Mouse (Mus musculus): ENCODE measurements around the gene Atp6v0a1. TPM values are rescaled to one million over a fixed set of nuclear protein-coding genes. Genes with fewer than 3 reads are reported as not detected.

Gene Atp6v0a1
- polyA plus RNA-seq, 1 experiment, result 22.8 TPM

DNA sequence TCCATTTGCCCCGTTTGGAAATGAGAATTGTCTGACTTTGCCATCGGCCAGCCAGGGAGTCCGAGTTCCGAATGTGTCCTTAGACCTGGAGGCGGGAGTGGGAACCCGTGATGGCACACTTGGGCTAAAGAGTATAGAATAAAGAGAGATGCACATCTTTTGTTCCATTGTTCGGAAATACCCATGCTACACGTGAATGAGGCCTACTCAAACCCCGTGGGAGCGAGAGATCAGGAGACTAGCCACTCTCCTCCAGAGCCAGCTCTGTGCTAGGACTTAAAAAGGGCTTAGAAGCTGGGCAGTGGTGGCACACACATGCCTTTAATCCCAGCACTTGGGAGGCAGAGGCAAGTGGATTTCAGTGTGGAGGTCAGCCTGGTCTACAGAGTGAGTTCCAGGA is 50.2 kb downstream of the Atp6v0a1 start:
- no peaks in the 10 kb centered on the region for H3K36me3 ChIP-seq (ENCODE audit: control insufficient read depth, insufficient read depth)
- H3K79me2 ChIP-seq (ENCODE audit: control insufficient read depth, insufficient read depth), result no peaks in the 10 kb centered on the region
- no peaks in the 10 kb centered on the region for H3K79me3 ChIP-seq (ENCODE audit: low read depth)
- TF ChIP-seq CEBPB (IDR thresholded peaks at IDR 0.05; ENCODE audit: low read depth) (no peak), MYOG (IDR thresholded peaks at IDR 0.05; ENCODE audit: control insufficient read depth, extremely low read depth, insufficient read length) (no peak), MYOD1 (IDR thresholded peaks at IDR 0.05; ENCODE audit: control insufficient read depth, insufficient read length, low read depth) (no peak)
- H3ac ChIP-seq (ENCODE audit: control insufficient read depth, insufficient read length, low read depth), result no peak overlapping the region
- H3K4me3 ChIP-seq (ENCODE audit: insufficient read depth, poor library complexity, severe bottlenecking), result no peak overlapping the region
- no peaks in the 10 kb centered on the region for H3K27me3 ChIP-seq (ENCODE audit: control insufficient read depth, insufficient read depth, insufficient read length)

DNA sequence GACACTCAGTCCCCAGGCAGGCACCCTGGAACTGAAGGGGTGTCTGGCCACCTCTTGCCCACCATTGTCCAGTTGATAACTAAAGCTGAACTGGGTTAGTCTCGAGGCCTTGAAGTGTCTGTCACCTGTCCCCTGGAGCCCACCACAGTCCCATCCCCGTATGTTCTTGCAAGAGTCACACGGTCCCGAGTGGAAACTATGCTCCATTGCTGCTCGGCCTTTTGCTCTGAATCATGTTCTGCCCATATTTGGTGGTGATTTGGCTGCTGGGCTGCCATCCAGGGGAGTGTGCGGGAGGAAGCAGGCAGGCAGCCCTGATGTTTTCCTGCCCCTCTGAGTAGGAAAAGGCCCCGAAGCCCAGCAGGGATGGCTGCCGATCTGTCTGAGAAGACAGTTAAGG is 50.9 kb downstream of the Atp6v0a1 start:
- no peaks in the 10 kb centered on the region for H3K79me2 ChIP-seq (ENCODE audit: control insufficient read depth, insufficient read depth)
- no peak overlapping the region for H3K4me3 ChIP-seq (ENCODE audit: insufficient read depth, poor library complexity, severe bottlenecking)
- H3K79me3 ChIP-seq (ENCODE audit: low read depth), result no peaks in the 10 kb centered on the region
- H3K36me3 ChIP-seq (ENCODE audit: control insufficient read depth, insufficient read depth), result no peaks in the 10 kb centered on the region
- no peak for TF ChIP-seq FOSL1 (IDR thresholded peaks at IDR 0.05; ENCODE audit: insufficient read depth, low read length, poor library complexity, severe bottlenecking)
- no peak for TF ChIP-seq MYOD1 (IDR thresholded peaks at IDR 0.05; ENCODE audit: control insufficient read depth, insufficient read length, low read depth)
- TF ChIP-seq USF1 (IDR thresholded peaks at IDR 0.05; ENCODE audit: low read depth), result no peak
- no peak for TF ChIP-seq CTCF (IDR thresholded peaks at IDR 0.05; ENCODE audit: control insufficient read depth, insufficient read depth, insufficient read length)
- H3K27me3 ChIP-seq (ENCODE audit: control insufficient read depth, insufficient read depth, insufficient read length), result no peaks in the 10 kb centered on the region
- peak overlapping the region; percentile 28 for H3ac ChIP-seq (ENCODE audit: control insufficient read depth, insufficient read length, low read depth)

DNA sequence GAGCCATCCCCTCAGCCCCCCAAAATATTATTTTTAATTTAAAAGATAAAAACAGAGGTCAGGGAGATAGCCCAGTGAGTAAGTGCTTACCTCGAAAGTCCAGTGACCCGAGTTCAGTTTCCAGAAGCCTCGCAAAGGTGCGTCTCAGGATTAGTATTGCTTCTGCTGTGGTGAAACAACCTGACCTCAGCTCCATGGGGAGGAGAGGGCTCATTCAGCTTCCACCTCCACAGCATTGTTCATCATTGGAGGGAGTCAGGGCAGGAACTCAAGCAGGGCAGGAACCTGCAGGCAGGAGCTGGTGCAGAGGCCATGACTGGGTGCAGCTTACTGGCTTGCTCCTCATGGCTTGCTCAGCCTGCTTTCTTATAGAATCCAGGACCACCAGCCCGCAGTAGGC is 51.8 kb downstream of the Atp6v0a1 start:
- H3K36me3 ChIP-seq (ENCODE audit: control insufficient read depth, insufficient read depth), result no peaks in the 10 kb centered on the region
- no peaks in the 10 kb centered on the region for H3K27me3 ChIP-seq (ENCODE audit: control insufficient read depth, insufficient read depth, insufficient read length)
- no peaks in the 10 kb centered on the region for H3K79me2 ChIP-seq (ENCODE audit: control insufficient read depth, insufficient read depth)
- H3ac ChIP-seq (ENCODE audit: control insufficient read depth, insufficient read length, low read depth), result no peak overlapping the region
- no peak for TF ChIP-seq USF1 (IDR thresholded peaks at IDR 0.05; ENCODE audit: low read depth)
- no peak for TF ChIP-seq MYOG (IDR thresholded peaks at IDR 0.05; ENCODE audit: control insufficient read depth, extremely low read depth, insufficient read length)
- TF ChIP-seq FOSL1 (IDR thresholded peaks at IDR 0.05; ENCODE audit: insufficient read depth, low read length, poor library complexity, severe bottlenecking), result no peak
- TF ChIP-seq MAX (IDR thresholded peaks at IDR 0.05), result no peak
- TF ChIP-seq CEBPB (IDR thresholded peaks at IDR 0.05; ENCODE audit: low read depth), result no peak
- TF ChIP-seq MYOD1 (IDR thresholded peaks at IDR 0.05; ENCODE audit: control insufficient read depth, insufficient read length, low read depth), result no peak
- no peak for TF ChIP-seq CTCF (IDR thresholded peaks at IDR 0.05; ENCODE audit: control insufficient read depth, insufficient read depth, insufficient read length)
- H3K4me3 ChIP-seq (ENCODE audit: insufficient read depth, poor library complexity, severe bottlenecking), result no peak overlapping the region
- no peaks in the 10 kb centered on the region for H3K79me3 ChIP-seq (ENCODE audit: low read depth)

DNA sequence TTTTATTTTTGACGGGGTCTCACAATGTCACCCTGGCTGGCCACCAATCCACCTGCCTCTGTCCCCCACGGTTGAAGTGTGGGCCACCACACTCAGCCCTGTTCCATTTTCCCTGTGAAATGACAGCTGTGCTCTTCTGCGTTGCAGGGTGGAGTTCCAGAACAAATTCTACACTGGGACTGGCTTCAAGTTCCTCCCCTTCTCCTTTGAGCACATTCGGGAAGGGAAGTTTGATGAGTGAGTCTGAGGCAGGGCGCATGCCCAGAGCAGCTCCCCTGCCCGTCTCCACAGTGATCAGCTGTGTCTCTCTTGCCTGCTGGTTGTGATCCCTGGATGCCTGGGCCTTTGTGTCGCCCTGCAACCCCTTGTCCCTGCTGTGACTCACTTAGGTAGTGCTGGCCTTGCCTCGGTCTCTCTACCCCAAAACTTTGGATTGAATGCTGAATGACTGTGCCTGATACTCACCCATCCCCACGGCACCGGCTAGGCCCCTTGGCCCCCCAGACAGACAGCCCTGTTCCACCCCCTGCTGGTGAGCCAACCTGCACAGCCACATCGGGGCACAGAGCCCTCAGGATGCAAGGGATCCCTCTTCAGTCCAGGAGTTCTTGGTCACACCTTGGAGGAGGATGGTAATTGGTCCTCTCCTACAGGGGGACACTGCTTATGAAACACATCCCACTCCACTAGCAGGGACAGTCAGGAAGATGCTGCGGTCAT is 53.1 kb downstream of the Atp6v0a1 start:
- H3K36me3 ChIP-seq (ENCODE audit: control insufficient read depth, insufficient read depth), result no peaks in the 10 kb centered on the region

DNA sequence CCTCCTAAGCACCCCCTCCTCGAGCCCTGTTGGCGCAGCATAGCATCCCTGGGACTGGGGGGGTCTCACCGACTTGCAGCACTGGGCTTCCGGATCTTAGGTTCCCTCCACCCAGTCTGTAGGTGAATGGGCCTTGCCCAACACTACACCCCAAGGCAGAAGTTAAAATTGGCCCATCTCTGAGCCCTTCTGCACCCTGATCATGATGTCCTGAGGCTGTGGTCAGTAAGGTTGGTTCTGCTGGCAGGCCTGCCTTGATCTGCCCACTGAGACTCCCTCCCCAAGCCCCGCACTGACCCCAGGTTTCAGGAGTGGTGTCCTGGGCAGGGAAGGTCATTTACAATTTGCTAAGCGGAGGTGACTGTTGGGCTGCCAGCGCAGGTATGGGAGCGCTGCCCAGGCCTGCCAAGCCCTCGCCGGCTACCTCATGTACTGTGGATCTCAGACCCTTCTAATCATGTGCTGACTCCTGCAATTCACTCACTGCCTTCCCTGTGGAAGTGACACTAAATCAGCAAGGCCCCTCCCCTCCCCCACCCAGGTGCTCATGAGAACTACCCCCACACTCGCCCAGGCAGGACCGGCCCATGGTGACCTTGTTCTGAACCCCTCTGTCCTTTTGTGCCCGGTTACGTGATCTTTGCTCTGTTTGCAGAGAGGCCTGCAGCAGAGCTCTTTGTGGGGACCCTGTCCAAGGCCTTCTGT is 53.9 kb downstream of the Atp6v0a1 start:
- Histone ChIP-seq H3K79me3 (ENCODE audit: low read depth) (no peaks in the 10 kb centered on the region), H3K36me3 (ENCODE audit: control insufficient read depth, insufficient read depth) (no peaks in the 10 kb centered on the region), H3ac (ENCODE audit: control insufficient read depth, insufficient read length, low read depth) (no peak overlapping the region), H3K4me3 (ENCODE audit: insufficient read depth, poor library complexity, severe bottlenecking) (no peak overlapping the region), H3K27me3 (ENCODE audit: control insufficient read depth, insufficient read depth, insufficient read length) (no peaks in the 10 kb centered on the region), H3K79me2 (ENCODE audit: control insufficient read depth, insufficient read depth) (no peaks in the 10 kb centered on the region)
- TF ChIP-seq MYOD1 (IDR thresholded peaks at IDR 0.05; ENCODE audit: control insufficient read depth, insufficient read length, low read depth) (no peak), USF1 (IDR thresholded peaks at IDR 0.05; ENCODE audit: low read depth) (no peak), MYOG (IDR thresholded peaks at IDR 0.05; ENCODE audit: control insufficient read depth, extremely low read depth, insufficient read length) (no peak), CTCF (IDR thresholded peaks at IDR 0.05; ENCODE audit: control insufficient read depth, insufficient read depth, insufficient read length) (no peak), MAX (IDR thresholded peaks at IDR 0.05) (no peak), FOSL1 (IDR thresholded peaks at IDR 0.05; ENCODE audit: insufficient read depth, low read length, poor library complexity, severe bottlenecking) (no peak), CEBPB (IDR thresholded peaks at IDR 0.05; ENCODE audit: low read depth) (no peak)

More for the DNA sequence above, 53.1 kb downstream of the Atp6v0a1 start:
- H3K79me3 ChIP-seq (ENCODE audit: low read depth), result no peaks in the 10 kb centered on the region
- H3ac ChIP-seq (ENCODE audit: control insufficient read depth, insufficient read length, low read depth), result no peak overlapping the region
- no peak overlapping the region for H3K4me3 ChIP-seq (ENCODE audit: insufficient read depth, poor library complexity, severe bottlenecking)
- no peaks in the 10 kb centered on the region for H3K27me3 ChIP-seq (ENCODE audit: control insufficient read depth, insufficient read depth, insufficient read length)
- no peak for TF ChIP-seq CTCF (IDR thresholded peaks at IDR 0.05; ENCODE audit: control insufficient read depth, insufficient read depth, insufficient read length)
- TF ChIP-seq CEBPB (IDR thresholded peaks at IDR 0.05; ENCODE audit: low read depth), result no peak
- no peak for TF ChIP-seq FOSL1 (IDR thresholded peaks at IDR 0.05; ENCODE audit: insufficient read depth, low read length, poor library complexity, severe bottlenecking)
- no peak for TF ChIP-seq MYOG (IDR thresholded peaks at IDR 0.05; ENCODE audit: control insufficient read depth, extremely low read depth, insufficient read length)
- no peak for TF ChIP-seq MYOD1 (IDR thresholded peaks at IDR 0.05; ENCODE audit: control insufficient read depth, insufficient read length, low read depth)
- TF ChIP-seq USF1 (IDR thresholded peaks at IDR 0.05; ENCODE audit: low read depth), result no peak
- TF ChIP-seq MAX (IDR thresholded peaks at IDR 0.05), result no peak
- H3K79me2 ChIP-seq (ENCODE audit: control insufficient read depth, insufficient read depth), result no peaks in the 10 kb centered on the region

Data from C2C12 (cell line).